Mouse (Mus musculus) retina, adult 2 months (tissue): ENCODE data around the gene Bglap.
A peak's percentile ranks its signal among the peaks of the same experiment; 100 is the strongest.
"Not testable (repeated sequence)": the region's sequence is repeated elsewhere in the genome, so short reads cannot be mapped to it uniquely, and the experiment has no call there.

Experiments used
- DNase-seq: peaks from one replicate; pipeline ENCODE4 v3.0.0-alpha.2; 2012; ENCODE audit warnings: low read depth, low spot score

The Bglap gene

GRCm38 (mm10) chr3:88384364-88384763, at the start of gene Bglap:
TSS of gene Bglap (minus strand) at chr3:88384464.
- DNase-seq: no peak

- DNase-seq: not testable (repeated sequence)
Observed at GRCm38 (mm10) chr3:88428639-88429038, 44.4 kb upstream of the Bglap start.

GRCm38 (mm10) chr3:88427342-88427905, 43.2 kb upstream of the Bglap start:
- no peak for DNase-seq

- no peak for DNase-seq
Observed at GRCm38 (mm10) chr3:88425708-88426420, 41.6 kb upstream of the Bglap start.

GRCm38 (mm10) chr3:88425330-88425689, 41.0 kb upstream of the Bglap start:
- DNase-seq: no peak

GRCm38 (mm10) chr3:88424605-88425329, 40.5 kb upstream of the Bglap start, which contains the start of gene Slc25a44:
TSS of gene Slc25a44 (minus strand) at chr3:88425139.
- DNase-seq: peak; percentile 96

- DNase-seq: no peak
Observed at GRCm38 (mm10) chr3:88422020-88422720, 37.9 kb upstream of the Bglap start.

GRCm38 (mm10) chr3:88420771-88421170, 36.5 kb upstream of the Bglap start:
- DNase-seq: no peak

GRCm38 (mm10) chr3:88418016-88418415, 33.8 kb upstream of the Bglap start:
- DNase-seq: no peak

- no peak for DNase-seq
Observed at GRCm38 (mm10) chr3:88415668-88416067, 31.4 kb upstream of the Bglap start.

GRCm38 (mm10) chr3:88412636-88413035, 28.4 kb upstream of the Bglap start:
- DNase-seq: no peak

GRCm38 (mm10) chr3:88411681-88412080, 27.4 kb upstream of the Bglap start:
- DNase-seq: no peak

GRCm38 (mm10) chr3:88410645-88411031, 26.4 kb upstream of the Bglap start:
- DNase-seq: no peak

- peak; percentile 76 for DNase-seq
Observed at GRCm38 (mm10) chr3:88409741-88410644, 25.7 kb upstream of the Bglap start, which contains the start of gene Pmf1. TSS of gene Pmf1 (minus strand) at chr3:88410331.

GRCm38 (mm10) chr3:88408953-88409352, 24.7 kb upstream of the Bglap start:
- no peak for DNase-seq

GRCm38 (mm10) chr3:88407529-88407928, 23.3 kb upstream of the Bglap start:
- no peak for DNase-seq

- DNase-seq: peak; percentile 71
Observed at GRCm38 (mm10) chr3:88407090-88407489, 22.8 kb upstream of the Bglap start.

- DNase-seq: no peak
Observed at GRCm38 (mm10) chr3:88403522-88404230, 19.4 kb upstream of the Bglap start.

- DNase-seq: no peak
Observed at GRCm38 (mm10) chr3:88398666-88399065, 14.4 kb upstream of the Bglap start.

GRCm38 (mm10) chr3:88395742-88396141, 11.5 kb upstream of the Bglap start:
- DNase-seq: no peak
